Mouse (Mus musculus): Measurements from ENCODE around the gene Defb36. TPM values are rescaled to one million over a fixed set of nuclear protein-coding genes. Genes with fewer than 3 reads are reported as not detected.

The Defb36 gene
- total and polyA plus RNA-seq, 3 experiments = not detected

GRCm38 (mm10) chr2:152615563-152615962 lies 11.4 kb downstream of the Defb36 start:
- peaks cover 12% of the 10 kb centered on the region for H3K27me3 ChIP-seq (ENCODE audit: insufficient read depth, low read length)
- H3K4me1 ChIP-seq (ENCODE audit: insufficient read depth, low read depth, low read length) = no peaks in the 10 kb centered on the region; the same call in 1 of the 2 replicates
- DNase-seq (ENCODE audit: low spot score) (peak; percentile 74), ATAC-seq (ENCODE audit: extremely low read depth, insufficient number of reproducible peaks, low FRiP score, poor library complexity, severe bottlenecking) (no peak; the same call in 1 of the 2 replicates)
- H3K9me3 ChIP-seq (replicated peaks) = no peaks in the 10 kb centered on the region
- TF ChIP-seq POLR2AphosphoS5 (IDR thresholded peaks at IDR 0.05; ENCODE audit: insufficient replicate concordance, low read depth, low read length) (no peak), GATA1 (IDR thresholded peaks at IDR 0.05; ENCODE audit: borderline replicate concordance, low read length) (no peak), CTCF (IDR thresholded peaks at IDR 0.05; ENCODE audit: low read depth, low read length) (peak; percentile 70), GATA2 (IDR thresholded peaks at IDR 0.05; ENCODE audit: borderline replicate concordance, low read depth, low read length) (no peak)
- no peaks in the 10 kb centered on the region for H3K36me3 ChIP-seq (replicated peaks)
- no peak overlapping the region for H3K4me3 ChIP-seq (ENCODE audit: low read depth, low read length)

GRCm38 (mm10) chr2:152616470-152616869 lies 12.3 kb downstream of the Defb36 start:
- Histone ChIP-seq H3K4me1 (ENCODE audit: insufficient read depth, low read depth, low read length) (no peaks in the 10 kb centered on the region; the same call in 1 of the 2 replicates), H3K36me3 (replicated peaks) (no peaks in the 10 kb centered on the region), H3K4me3 (ENCODE audit: low read depth, low read length) (no peak overlapping the region), H3K9me3 (replicated peaks) (no peaks in the 10 kb centered on the region), H3K27me3 (ENCODE audit: insufficient read depth, low read length) (peaks cover 11% of the 10 kb centered on the region)
- ATAC-seq (ENCODE audit: extremely low read depth, insufficient number of reproducible peaks, low FRiP score, poor library complexity, severe bottlenecking) (no peak), DNase-seq (ENCODE audit: low spot score) (no peak)
- TF ChIP-seq GATA2 (IDR thresholded peaks at IDR 0.05; ENCODE audit: borderline replicate concordance, low read depth, low read length) = no peak

DNA sequence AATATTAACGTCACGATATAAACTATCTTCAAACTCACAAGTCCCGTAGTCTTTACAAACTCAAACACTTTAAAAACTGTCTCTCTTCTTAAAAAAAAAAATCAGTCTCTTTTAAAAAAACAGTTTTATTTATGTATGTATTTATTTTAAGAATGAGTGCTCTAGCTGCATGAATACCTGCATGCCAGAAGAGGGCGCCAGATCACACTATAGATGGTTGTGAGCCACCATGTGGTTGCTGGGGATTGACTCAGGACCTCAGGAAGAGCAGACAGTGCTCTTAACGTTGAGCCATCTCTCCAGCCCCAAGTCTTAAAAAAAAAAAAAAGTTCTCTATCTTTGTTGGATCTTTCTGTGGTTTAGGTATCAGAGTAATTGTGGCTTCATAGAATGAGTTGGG lies 13.2 kb downstream of the Defb36 start:
- no peak for DNase-seq (ENCODE audit: low spot score)
- TF ChIP-seq GATA1 (IDR thresholded peaks at IDR 0.05; ENCODE audit: borderline replicate concordance, low read length) (no peak), POLR2AphosphoS5 (IDR thresholded peaks at IDR 0.05; ENCODE audit: insufficient replicate concordance, low read depth, low read length) (no peak), CTCF (IDR thresholded peaks at IDR 0.05; ENCODE audit: low read depth, low read length) (no peak), GATA2 (IDR thresholded peaks at IDR 0.05; ENCODE audit: borderline replicate concordance, low read depth, low read length) (no peak), TAL1 (conservative IDR thresholded peaks at IDR 0.05; ENCODE audit: low read depth, low read length) (no peak)

DNA sequence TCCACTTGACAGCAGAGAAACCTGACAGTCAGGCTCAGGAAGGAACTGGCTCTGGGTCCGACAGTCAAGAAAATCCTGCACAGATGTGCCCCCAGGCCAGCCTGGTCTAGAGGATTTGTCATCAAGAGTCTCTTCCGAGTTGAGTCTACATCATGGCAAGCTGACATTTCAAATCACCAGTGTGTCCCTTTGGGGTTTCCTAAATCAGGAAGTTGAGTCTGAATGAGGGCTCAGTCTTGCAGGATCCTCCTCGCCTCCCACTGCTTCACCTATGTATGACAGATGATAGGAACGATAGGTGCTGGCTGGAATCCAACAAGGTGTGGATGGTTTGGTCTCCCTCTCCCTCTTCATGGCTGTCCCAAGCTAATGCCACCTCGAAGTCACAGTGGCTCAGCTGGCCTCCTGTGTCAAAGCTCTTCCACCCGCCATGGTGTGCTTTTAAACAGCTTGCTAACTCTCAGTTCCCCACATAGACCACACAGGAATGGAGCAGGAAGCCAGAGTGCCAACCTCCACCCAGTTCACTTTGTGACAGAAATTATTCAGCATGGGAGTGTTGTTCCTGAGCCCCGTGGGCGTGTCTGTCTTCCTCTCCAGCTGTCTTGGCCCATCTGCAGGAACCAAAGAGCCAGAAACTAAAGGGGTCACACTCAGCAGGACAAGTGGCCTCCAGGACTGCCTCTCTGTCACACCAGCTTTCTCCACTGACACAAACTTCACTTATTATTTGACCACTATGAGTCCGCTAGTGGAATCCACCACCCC lies 16.4 kb downstream of the Defb36 start:
- no peak for TF ChIP-seq GATA1 (IDR thresholded peaks at IDR 0.05; ENCODE audit: borderline replicate concordance, low read length)
- TF ChIP-seq POLR2AphosphoS5 (IDR thresholded peaks at IDR 0.05; ENCODE audit: insufficient replicate concordance, low read depth, low read length) = no peak
- TF ChIP-seq TAL1 (conservative IDR thresholded peaks at IDR 0.05; ENCODE audit: low read depth, low read length) = no peak
- no peak for TF ChIP-seq GATA2 (IDR thresholded peaks at IDR 0.05; ENCODE audit: borderline replicate concordance, low read depth, low read length)
- TF ChIP-seq CTCF (IDR thresholded peaks at IDR 0.05; ENCODE audit: low read depth, low read length) = no peak
- DNase-seq (ENCODE audit: low spot score) = no peak
- Histone ChIP-seq H3K4me3 (ENCODE audit: low read depth, low read length) (no peak overlapping the region), H3K36me3 (replicated peaks) (no peaks in the 10 kb centered on the region), H3K9me3 (replicated peaks) (no peaks in the 10 kb centered on the region), H3K27me3 (ENCODE audit: insufficient read depth, low read length) (peaks cover 10% of the 10 kb centered on the region), H3K4me1 (ENCODE audit: insufficient read depth, low read depth, low read length) (no peaks in the 10 kb centered on the region; the same call in 1 of the 2 replicates)
- no peak for ATAC-seq (ENCODE audit: extremely low read depth, insufficient number of reproducible peaks, low FRiP score, poor library complexity, severe bottlenecking)

More for the DNA sequence above, 13.2 kb downstream of the Defb36 start:
- Histone ChIP-seq H3K4me3 (ENCODE audit: low read depth, low read length) (no peak overlapping the region), H3K9me3 (replicated peaks) (no peaks in the 10 kb centered on the region), H3K27me3 (ENCODE audit: insufficient read depth, low read length) (peaks cover 8% of the 10 kb centered on the region), H3K36me3 (replicated peaks) (no peaks in the 10 kb centered on the region), H3K4me1 (ENCODE audit: insufficient read depth, low read depth, low read length) (no peaks in the 10 kb centered on the region; the same call in 1 of the 2 replicates)
- ATAC-seq (ENCODE audit: extremely low read depth, insufficient number of reproducible peaks, low FRiP score, poor library complexity, severe bottlenecking) = no peak

GRCm38 (mm10) chr2:152622151-152622550 lies 18.0 kb downstream of the Defb36 start:
- TF ChIP-seq GATA2 (IDR thresholded peaks at IDR 0.05; ENCODE audit: borderline replicate concordance, low read depth, low read length) (no peak), GATA1 (IDR thresholded peaks at IDR 0.05; ENCODE audit: borderline replicate concordance, low read length) (no peak), POLR2AphosphoS5 (IDR thresholded peaks at IDR 0.05; ENCODE audit: insufficient replicate concordance, low read depth, low read length) (no peak), CTCF (IDR thresholded peaks at IDR 0.05; ENCODE audit: low read depth, low read length) (no peak), TAL1 (conservative IDR thresholded peaks at IDR 0.05; ENCODE audit: low read depth, low read length) (no peak)
- H3K4me3 ChIP-seq (ENCODE audit: low read depth, low read length) = no peak overlapping the region
- ATAC-seq (ENCODE audit: extremely low read depth, insufficient number of reproducible peaks, low FRiP score, poor library complexity, severe bottlenecking) = no peak
- no peaks in the 10 kb centered on the region for H3K4me1 ChIP-seq (ENCODE audit: insufficient read depth, low read depth, low read length)
- no peak for DNase-seq (ENCODE audit: low spot score)
- H3K27me3 ChIP-seq (ENCODE audit: insufficient read depth, low read length) = peaks cover 13% of the 10 kb centered on the region
- no peaks in the 10 kb centered on the region for H3K9me3 ChIP-seq (replicated peaks)
- H3K36me3 ChIP-seq (replicated peaks) = no peaks in the 10 kb centered on the region

- no peak for ATAC-seq (ENCODE audit: extremely low read depth, insufficient number of reproducible peaks, low FRiP score, poor library complexity, severe bottlenecking)
- no peaks in the 10 kb centered on the region for H3K36me3 ChIP-seq (replicated peaks)
- peaks cover 17% of the 10 kb centered on the region for H3K27me3 ChIP-seq (ENCODE audit: insufficient read depth, low read length)
- H3K9me3 ChIP-seq (replicated peaks) = no peaks in the 10 kb centered on the region
- H3K4me1 ChIP-seq (ENCODE audit: insufficient read depth, low read depth, low read length) = no peaks in the 10 kb centered on the region
- no peak for TF ChIP-seq GATA1 (IDR thresholded peaks at IDR 0.05; ENCODE audit: borderline replicate concordance, low read length)
- no peak for TF ChIP-seq GATA2 (IDR thresholded peaks at IDR 0.05; ENCODE audit: borderline replicate concordance, low read depth, low read length)
- TF ChIP-seq CTCF (IDR thresholded peaks at IDR 0.05; ENCODE audit: low read depth, low read length) = no peak
- no peak for TF ChIP-seq TAL1 (conservative IDR thresholded peaks at IDR 0.05; ENCODE audit: low read depth, low read length)
- TF ChIP-seq POLR2AphosphoS5 (IDR thresholded peaks at IDR 0.05; ENCODE audit: insufficient replicate concordance, low read depth, low read length) = no peak
- DNase-seq (ENCODE audit: low spot score) = no peak
- no peak within 1 kb of the TSS for H3K4me3 ChIP-seq (ENCODE audit: low read depth, low read length)
Measured at GRCm38 (mm10) chr2:152622953-152623352, 18.8 kb downstream of the Defb36 start, which contains the start of gene Defb25. Gene Defb25 (minus strand): TSS chr2:152623053.

Measured in G1E (cell line).